Mouse (Mus musculus) heart, postnatal 36 days (tissue): ENCODE data around the gene 1500015O10Rik. TPM values are rescaled to one million over a fixed set of nuclear protein-coding genes. Genes with fewer than 3 reads are reported as not detected.

Experiments
- DNase-seq, 2 experiments: peaks; one replicate each; pipeline ENCODE4 v3.0.0; 2021 to 2022
- intact Hi-C: fragments of 180-260 bp; cut with DNase I; formaldehyde crosslinking; loops from one replicate; pipeline ENCODE4 v1.15.1; 2025
- total RNA-seq, 2 experiments: library from RNA; stranded (reverse); gene quantifications; 2 replicates each; pipeline ENCODE4 v1.2.3; 2021

The 1500015O10Rik gene
- total RNA-seq, 2 experiments from 2014 or later = 2.5 to 3.2 TPM

- intact Hi-C loops = no loop called here
- no peak for DNase-seq
These were observed 39.6 kb downstream of the 1500015O10Rik start for GRCm38 (mm10) chr1:43770032-43770431.

DNA sequence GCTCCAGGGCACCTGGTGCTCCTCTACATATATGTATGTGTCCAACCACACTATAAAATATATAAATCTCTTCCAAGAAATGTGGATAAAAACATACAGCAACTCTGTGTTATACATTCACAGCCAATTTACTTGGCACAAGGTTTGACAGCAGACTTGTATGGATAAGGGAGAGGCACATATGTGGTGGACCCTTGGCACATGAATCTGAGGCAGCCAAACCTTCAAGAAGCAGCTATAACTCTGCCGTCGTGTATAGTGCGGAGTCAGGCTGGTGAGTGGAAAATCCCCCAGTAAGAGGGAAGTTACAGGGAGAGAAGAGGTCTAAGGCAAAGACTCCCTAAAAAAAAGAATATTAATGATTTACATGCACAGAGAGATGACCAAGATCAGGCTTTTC is 42.3 kb downstream of the 1500015O10Rik start:
- no peak for DNase-seq
- intact Hi-C loops = no loop called here

- intact Hi-C loops = no loop called here
- no peak for DNase-seq
These were observed 43.7 kb downstream of the 1500015O10Rik start for GRCm38 (mm10) chr1:43774126-43774525.

- DNase-seq = peak; percentile 17 to 18
- intact Hi-C loops = no loop called here
These were observed 45.7 kb downstream of the 1500015O10Rik start for GRCm38 (mm10) chr1:43776106-43776505.

GRCm38 (mm10) chr1:43781195-43781594 is 50.8 kb downstream of the 1500015O10Rik start:
- DNase-seq = no peak
- intact Hi-C loops = no loop called here

GRCm38 (mm10) chr1:43781672-43782071 is 51.3 kb downstream of the 1500015O10Rik start:
- intact Hi-C loops = no loop called here
- no peak for DNase-seq

DNA sequence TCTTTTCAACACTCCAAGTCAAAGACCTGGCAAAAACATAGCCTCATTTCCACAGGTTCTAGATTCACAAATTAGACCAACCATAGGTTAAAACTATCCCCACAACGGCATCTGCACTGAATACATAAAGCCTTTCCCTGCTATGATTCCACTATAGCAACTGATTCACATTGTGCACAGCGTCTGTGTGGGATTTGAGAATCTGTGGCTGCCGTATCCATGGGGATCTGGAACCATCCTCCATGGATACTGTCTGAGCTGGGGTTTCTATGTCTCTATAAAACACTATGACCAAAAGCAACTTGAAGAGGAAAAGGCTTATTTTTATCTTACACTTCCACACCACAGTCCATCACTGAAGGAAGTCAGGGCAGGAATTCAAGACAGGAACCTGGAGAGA is 52.3 kb downstream of the 1500015O10Rik start:
- no peak for DNase-seq
- intact Hi-C loops = no loop called here

GRCm38 (mm10) chr1:43783186-43783585 is 52.8 kb downstream of the 1500015O10Rik start:
- intact Hi-C loops = no loop called here
- no peak for DNase-seq

DNA sequence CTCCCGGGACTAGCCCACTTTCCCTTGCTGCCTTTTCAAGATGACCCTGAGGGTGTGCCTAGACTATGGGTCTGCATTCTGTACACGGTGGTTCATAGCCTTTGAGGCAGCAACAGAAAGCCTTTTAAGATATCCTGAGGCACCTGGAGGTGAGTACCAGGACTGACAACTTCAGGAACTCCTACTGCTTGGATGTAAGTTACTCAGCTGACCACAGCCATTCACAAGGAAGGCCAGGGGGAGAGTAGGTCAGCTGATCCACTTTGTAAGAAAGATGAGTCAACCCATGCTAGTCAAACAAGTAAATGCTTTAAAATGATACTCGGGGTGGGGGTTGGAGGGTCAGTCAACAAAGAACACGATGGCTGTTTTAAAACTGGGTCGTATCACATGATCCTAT is 54.9 kb downstream of the 1500015O10Rik start:
- intact Hi-C loops = no loop called here
- DNase-seq = no peak

- DNase-seq = no peak
These were observed 56.3 kb downstream of the 1500015O10Rik start for GRCm38 (mm10) chr1:43786711-43787110.

GRCm38 (mm10) chr1:43789765-43790164 is 59.4 kb downstream of the 1500015O10Rik start:
- intact Hi-C loops = no loop called here
- no peak for DNase-seq

More at GRCm38 (mm10) chr1:43786711-43787110, 56.3 kb downstream of the 1500015O10Rik start:
- intact Hi-C loops = no loop called here

Other genes with a start within 250 kb of the 1500015O10Rik start
- gene Uxs1, start 97.2 kb downstream of the 1500015O10Rik start, total RNA-seq = 10 to 100 TPM in 1 of 2 experiments, 1 to 10 TPM in 1; 7.6 to 10.1 TPM
- gene Tpp2, start 203.0 kb downstream of the 1500015O10Rik start, total RNA-seq = 10 to 100 TPM; 42.1 to 48.1 TPM